Mouse (Mus musculus): Measurements from ENCODE around the gene Gm43191. TPM values are rescaled to one million over a fixed set of nuclear protein-coding genes. Genes with fewer than 3 reads are reported as not detected.
"Not testable (repeated sequence)": the region's sequence is repeated elsewhere in the genome, so short reads cannot be mapped to it uniquely, and the experiment has no call there.

Gm43191 gene
- polyA plus RNA-seq, 1 experiment: not detected

- DNase-seq (ENCODE audit: low spot score): no peak
These were observed 19.1 kb downstream of the Gm43191 start for GRCm38 (mm10) chr3:116661870-116662414.

GRCm38 (mm10) chr3:116661288-116661869, 19.7 kb downstream of the Gm43191 start:
- no peak for DNase-seq (ENCODE audit: low spot score)

GRCm38 (mm10) chr3:116659856-116660430, 21.1 kb downstream of the Gm43191 start:
- DNase-seq (ENCODE audit: low spot score): no peak

GRCm38 (mm10) chr3:116658928-116659565, 22.0 kb downstream of the Gm43191 start:
- no peak for DNase-seq (ENCODE audit: low spot score)

GRCm38 (mm10) chr3:116656184-116656965, 24.7 kb downstream of the Gm43191 start:
- no peak for DNase-seq (ENCODE audit: low spot score)

- not testable (repeated sequence) for DNase-seq (ENCODE audit: low spot score)
These were observed 27.0 kb downstream of the Gm43191 start for GRCm38 (mm10) chr3:116654051-116654450.

GRCm38 (mm10) chr3:116653278-116653945, 27.6 kb downstream of the Gm43191 start:
- no peak for DNase-seq (ENCODE audit: low spot score)

- DNase-seq (ENCODE audit: low spot score): no peak
These were observed 29.0 kb downstream of the Gm43191 start for GRCm38 (mm10) chr3:116652033-116652446.

- no peak for DNase-seq (ENCODE audit: low spot score)
These were observed 30.4 kb downstream of the Gm43191 start for GRCm38 (mm10) chr3:116650698-116651097.

- no peak for DNase-seq (ENCODE audit: low spot score)
These were observed 32.3 kb downstream of the Gm43191 start for GRCm38 (mm10) chr3:116648805-116649204.

- DNase-seq (ENCODE audit: low spot score): no peak
These were observed 34.7 kb downstream of the Gm43191 start for GRCm38 (mm10) chr3:116646387-116646786.

GRCm38 (mm10) chr3:116642373-116642772, 38.7 kb downstream of the Gm43191 start:
- no peak for DNase-seq (ENCODE audit: low spot score)

- DNase-seq (ENCODE audit: low spot score): no peak
These were observed 39.2 kb downstream of the Gm43191 start for GRCm38 (mm10) chr3:116641811-116642371.

- no peak for DNase-seq (ENCODE audit: low spot score)
These were observed 41.0 kb downstream of the Gm43191 start for GRCm38 (mm10) chr3:116640024-116640423.

- DNase-seq (ENCODE audit: low spot score): no peak
These were observed 42.5 kb downstream of the Gm43191 start for GRCm38 (mm10) chr3:116638572-116638971.

GRCm38 (mm10) chr3:116637693-116638476, 43.2 kb downstream of the Gm43191 start:
- no peak for DNase-seq (ENCODE audit: low spot score)

- no peak for DNase-seq (ENCODE audit: low spot score)
These were observed 45.3 kb downstream of the Gm43191 start for GRCm38 (mm10) chr3:116635799-116636198.

GRCm38 (mm10) chr3:116634853-116635252, 46.2 kb downstream of the Gm43191 start:
- no peak for DNase-seq (ENCODE audit: low spot score)

- no peak for DNase-seq (ENCODE audit: low spot score)
These were observed 47.0 kb downstream of the Gm43191 start for GRCm38 (mm10) chr3:116634091-116634490.

- DNase-seq (ENCODE audit: low spot score): no peak
These were observed 48.1 kb downstream of the Gm43191 start for GRCm38 (mm10) chr3:116632971-116633370.
